Mouse (Mus musculus): ENCODE data around the gene Rtkn. TPM values are rescaled to one million over a fixed set of nuclear protein-coding genes. Genes with fewer than 3 reads are reported as not detected.

Rtkn gene
- total RNA-seq, 1 experiment, result 20.0 TPM

DNA sequence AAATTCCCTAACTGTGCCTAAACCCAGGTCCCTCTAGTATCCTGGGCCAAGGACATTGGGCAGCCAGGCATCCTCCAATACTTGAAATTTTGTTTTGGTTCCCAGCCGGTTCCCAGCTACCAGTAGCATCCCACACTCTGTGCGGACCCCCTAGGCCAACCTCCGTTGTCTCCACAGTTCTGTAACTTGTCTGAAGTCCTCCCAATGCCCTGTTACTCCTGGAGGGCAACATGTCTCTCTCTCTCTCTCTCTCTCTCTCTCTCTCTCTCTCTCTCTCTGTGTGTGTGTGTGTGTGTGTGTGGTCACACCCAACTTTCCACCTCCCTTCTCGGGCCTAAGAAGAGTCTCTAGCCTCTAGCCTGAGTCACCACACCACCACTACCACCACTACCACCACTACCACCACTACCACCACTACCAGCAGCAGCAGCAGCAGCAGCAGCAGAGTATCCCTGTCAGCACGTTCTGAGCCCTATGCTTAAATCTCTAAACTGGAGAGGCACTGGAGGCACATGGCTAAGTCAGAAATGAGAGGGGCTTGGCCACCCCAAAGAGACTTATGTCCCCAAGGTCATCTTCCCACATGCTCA, 1.1 kb downstream of the Rtkn start:
- H3K36me3 ChIP-seq (ENCODE audit: control insufficient read depth, insufficient read depth, low read length, poor library complexity, severe bottlenecking), result no peaks in the 10 kb centered on the region
- DNase-seq (ENCODE audit: low read depth, low spot score), result no peak
- no peak overlapping the region for H3K27ac ChIP-seq (ENCODE audit: insufficient read depth, low read depth, low read length, poor library complexity, severe bottlenecking)
- H3K4me1 ChIP-seq (ENCODE audit: control insufficient read depth in 2 of 2, insufficient read depth in 2 of 2, low read length in 2 of 2, poor library complexity in 1 of 2), result peaks cover 3 to 10% of the 10 kb centered on the region in 2 experiments; a peak in 2 of 4 replicates
- no peaks in the 10 kb centered on the region for H3K9me3 ChIP-seq (ENCODE audit: control insufficient read depth, insufficient read depth, low read depth, low read length)
- H3K4me3 ChIP-seq (ENCODE audit: insufficient read depth in 1 of 2, low read depth in 1 of 2, low read length in 2 of 2, poor library complexity in 1 of 2, severe bottlenecking in 1 of 2), result peak overlapping the region in 1 of 2 experiments; percentile 69; a peak in 1 of 4 replicates
- in situ Hi-C loops (cut with MboI; ENCODE audit: low sequenced_read_pairs in 2 of 2, unreplicated experiment in 2 of 2), result no loop called here
- no peak overlapping the region for H3K9ac ChIP-seq (ENCODE audit: insufficient read depth, low read depth, low read length, poor library complexity, severe bottlenecking)
- TF ChIP-seq HCFC1 (IDR thresholded peaks at IDR 0.05; ENCODE audit: borderline replicate concordance, insufficient read depth, low read length), result no peak
- TF ChIP-seq MAFK (IDR thresholded peaks at IDR 0.05; ENCODE audit: insufficient read depth, low read depth, low read length), result no peak
- no peak for TF ChIP-seq CHD2 (IDR thresholded peaks at IDR 0.05; ENCODE audit: low read depth, low read length)
- no peak for TF ChIP-seq ZC3H11A (IDR thresholded peaks at IDR 0.05; ENCODE audit: borderline replicate concordance, low read depth, low read length)
- no peak for TF ChIP-seq ZNF384 (IDR thresholded peaks at IDR 0.05; ENCODE audit: low read depth, low read length)

DNA sequence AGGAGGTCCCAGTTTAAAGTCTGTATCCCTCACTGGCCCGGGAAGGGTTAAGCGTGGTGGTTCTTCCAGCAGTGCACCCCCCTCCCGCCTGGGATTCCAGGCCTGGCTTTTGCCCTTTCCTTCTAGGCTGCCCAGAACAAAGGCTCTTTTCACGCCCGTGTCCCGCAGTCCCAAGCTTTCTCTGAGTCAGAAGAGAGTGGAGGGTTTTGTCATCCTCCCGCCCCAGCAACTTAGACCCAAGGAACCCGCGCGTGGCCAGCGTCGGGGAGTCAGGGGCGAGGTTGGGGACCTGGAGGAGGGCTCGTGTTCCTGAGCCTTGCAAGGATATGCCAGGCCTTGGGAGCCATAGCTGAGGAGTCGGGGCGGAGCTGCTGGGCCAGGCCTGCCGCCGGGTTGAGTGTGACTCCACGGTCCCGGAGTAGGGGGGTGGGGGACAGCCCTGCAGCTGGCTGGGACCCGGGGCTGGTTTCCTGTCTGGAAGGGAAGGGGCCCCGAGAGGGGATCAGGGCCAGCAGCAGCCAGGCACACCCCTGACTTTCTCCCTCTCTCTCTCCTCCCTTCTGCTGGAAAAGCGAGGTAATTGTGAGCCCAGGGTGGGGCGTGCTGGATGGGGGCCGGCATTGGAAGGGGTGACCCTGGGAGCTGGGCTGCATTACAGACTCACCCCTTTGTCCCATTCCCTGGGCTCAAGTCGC, 1.8 kb downstream of the Rtkn start:
- no peak for DNase-seq (ENCODE audit: low read depth, low spot score)
- no peak overlapping the region for H3K27ac ChIP-seq (ENCODE audit: insufficient read depth, low read depth, low read length, poor library complexity, severe bottlenecking)

DNA sequence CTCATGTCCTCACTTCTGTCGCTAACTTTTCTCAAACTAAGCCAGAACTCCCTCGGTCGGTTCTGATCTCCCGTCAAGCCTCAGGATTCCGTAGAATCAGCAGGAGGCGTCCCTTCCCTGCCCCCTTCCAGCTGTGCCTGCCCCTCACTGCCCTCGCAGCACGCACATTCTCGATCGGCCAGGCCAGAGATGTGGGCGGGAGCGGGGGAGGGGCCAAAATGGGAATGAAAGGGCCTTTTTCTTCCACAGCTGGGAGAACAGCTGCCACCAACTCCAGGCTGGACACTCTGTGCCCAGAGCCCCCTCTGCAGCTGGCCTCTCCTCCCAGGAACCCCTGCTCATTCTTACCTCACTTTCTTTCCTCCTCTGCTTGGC, 2.3 kb downstream of the Rtkn start:
- Histone ChIP-seq H3K4me1 (ENCODE audit: control insufficient read depth in 2 of 2, insufficient read depth in 2 of 2, low read length in 2 of 2, poor library complexity in 1 of 2) (peaks cover 3 to 10% of the 10 kb centered on the region in 2 experiments; a peak in 2 of 4 replicates), H3K4me3 (ENCODE audit: insufficient read depth in 1 of 2, low read depth in 1 of 2, low read length in 2 of 2, poor library complexity in 1 of 2, severe bottlenecking in 1 of 2) (peak overlapping the region; percentile 51 to 69), H3K36me3 (ENCODE audit: control insufficient read depth, insufficient read depth, low read length, poor library complexity, severe bottlenecking) (no peaks in the 10 kb centered on the region), H3K27ac (ENCODE audit: insufficient read depth, low read depth, low read length, poor library complexity, severe bottlenecking) (no peak overlapping the region), H3K9me3 (ENCODE audit: control insufficient read depth, insufficient read depth, low read depth, low read length) (no peaks in the 10 kb centered on the region), H3K9ac (ENCODE audit: insufficient read depth, low read depth, low read length, poor library complexity, severe bottlenecking) (peak overlapping the region; percentile 40)
- TF ChIP-seq ZNF384 (IDR thresholded peaks at IDR 0.05; ENCODE audit: low read depth, low read length) (no peak), MAFK (IDR thresholded peaks at IDR 0.05; ENCODE audit: insufficient read depth, low read depth, low read length) (no peak), ZC3H11A (IDR thresholded peaks at IDR 0.05; ENCODE audit: borderline replicate concordance, low read depth, low read length) (no peak), CHD2 (IDR thresholded peaks at IDR 0.05; ENCODE audit: low read depth, low read length) (no peak), HCFC1 (IDR thresholded peaks at IDR 0.05; ENCODE audit: borderline replicate concordance, insufficient read depth, low read length) (no peak)
- in situ Hi-C loops (cut with MboI; ENCODE audit: low sequenced_read_pairs in 2 of 2, unreplicated experiment in 2 of 2), result no loop called here
- DNase-seq (ENCODE audit: low read depth, low spot score), result no peak

More for the DNA sequence above, 1.8 kb downstream of the Rtkn start:
- H3K4me1 ChIP-seq (ENCODE audit: control insufficient read depth in 2 of 2, insufficient read depth in 2 of 2, low read length in 2 of 2, poor library complexity in 1 of 2), result peaks cover 3 to 10% of the 10 kb centered on the region in 2 experiments; a peak in 2 of 4 replicates
- in situ Hi-C loops (cut with MboI; ENCODE audit: low sequenced_read_pairs in 2 of 2, unreplicated experiment in 2 of 2), result no loop called here
- H3K9me3 ChIP-seq (ENCODE audit: control insufficient read depth, insufficient read depth, low read depth, low read length), result no peaks in the 10 kb centered on the region
- peak overlapping the region; percentile 40 for H3K9ac ChIP-seq (ENCODE audit: insufficient read depth, low read depth, low read length, poor library complexity, severe bottlenecking)
- peak overlapping the region; percentile 51 to 69 for H3K4me3 ChIP-seq (ENCODE audit: insufficient read depth in 1 of 2, low read depth in 1 of 2, low read length in 2 of 2, poor library complexity in 1 of 2, severe bottlenecking in 1 of 2)
- no peak for TF ChIP-seq ZC3H11A (IDR thresholded peaks at IDR 0.05; ENCODE audit: borderline replicate concordance, low read depth, low read length)
- TF ChIP-seq MAFK (IDR thresholded peaks at IDR 0.05; ENCODE audit: insufficient read depth, low read depth, low read length), result no peak
- TF ChIP-seq ZNF384 (IDR thresholded peaks at IDR 0.05; ENCODE audit: low read depth, low read length), result no peak
- TF ChIP-seq CHD2 (IDR thresholded peaks at IDR 0.05; ENCODE audit: low read depth, low read length), result no peak
- TF ChIP-seq HCFC1 (IDR thresholded peaks at IDR 0.05; ENCODE audit: borderline replicate concordance, insufficient read depth, low read length), result no peak
- H3K36me3 ChIP-seq (ENCODE audit: control insufficient read depth, insufficient read depth, low read length, poor library complexity, severe bottlenecking), result no peaks in the 10 kb centered on the region

DNA sequence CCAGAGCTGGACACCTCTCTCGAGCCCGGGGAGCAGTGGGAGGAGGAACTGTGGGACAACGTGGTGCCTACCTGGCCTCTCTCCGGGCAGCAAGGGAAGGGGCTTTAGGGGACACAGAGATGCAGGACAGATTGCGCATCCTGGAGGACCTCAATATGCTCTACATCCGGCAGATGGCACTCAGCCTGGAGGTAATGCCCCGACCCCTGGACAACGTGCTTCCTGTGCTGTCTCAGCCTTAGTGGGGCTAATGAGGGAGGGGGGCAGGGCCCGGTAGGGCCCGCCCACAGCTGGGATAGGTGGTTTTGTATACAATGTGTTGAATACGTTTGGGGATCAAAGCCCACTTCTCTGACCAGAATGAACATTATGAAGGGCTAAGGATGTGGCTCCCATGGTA, 2.8 kb downstream of the Rtkn start:
- H3K4me1 ChIP-seq (ENCODE audit: control insufficient read depth in 2 of 2, insufficient read depth in 2 of 2, low read length in 2 of 2, poor library complexity in 1 of 2), result peaks cover 3 to 10% of the 10 kb centered on the region in 2 experiments; a peak in 2 of 4 replicates
- in situ Hi-C loops (cut with MboI; ENCODE audit: low sequenced_read_pairs in 2 of 2, unreplicated experiment in 2 of 2), result no loop called here

More for the DNA sequence above, 2.8 kb downstream of the Rtkn start:
- H3K9me3 ChIP-seq (ENCODE audit: control insufficient read depth, insufficient read depth, low read depth, low read length), result no peaks in the 10 kb centered on the region
- DNase-seq (ENCODE audit: low read depth, low spot score), result no peak
- TF ChIP-seq CHD2 (IDR thresholded peaks at IDR 0.05; ENCODE audit: low read depth, low read length) (no peak), HCFC1 (IDR thresholded peaks at IDR 0.05; ENCODE audit: borderline replicate concordance, insufficient read depth, low read length) (no peak), MAFK (IDR thresholded peaks at IDR 0.05; ENCODE audit: insufficient read depth, low read depth, low read length) (no peak), ZNF384 (IDR thresholded peaks at IDR 0.05; ENCODE audit: low read depth, low read length) (no peak), ZC3H11A (IDR thresholded peaks at IDR 0.05; ENCODE audit: borderline replicate concordance, low read depth, low read length) (no peak)
- no peak overlapping the region for H3K9ac ChIP-seq (ENCODE audit: insufficient read depth, low read depth, low read length, poor library complexity, severe bottlenecking)
- no peaks in the 10 kb centered on the region for H3K36me3 ChIP-seq (ENCODE audit: control insufficient read depth, insufficient read depth, low read length, poor library complexity, severe bottlenecking)
- peak overlapping the region in 1 of 2 experiments; percentile 69; a peak in 1 of 4 replicates for H3K4me3 ChIP-seq (ENCODE audit: insufficient read depth in 1 of 2, low read depth in 1 of 2, low read length in 2 of 2, poor library complexity in 1 of 2, severe bottlenecking in 1 of 2)
- H3K27ac ChIP-seq (ENCODE audit: insufficient read depth, low read depth, low read length, poor library complexity, severe bottlenecking), result no peak overlapping the region

Data from ES-E14 (cell line).